Mouse (Mus musculus): ENCODE measurements at regions not wholly inside any gene's neighbourhood (a gene's known extent, or its start where the extent isn't known, plus 50 kb on each side); places are given as distances from the start of the nearest gene placed in this dataset.

DNA sequence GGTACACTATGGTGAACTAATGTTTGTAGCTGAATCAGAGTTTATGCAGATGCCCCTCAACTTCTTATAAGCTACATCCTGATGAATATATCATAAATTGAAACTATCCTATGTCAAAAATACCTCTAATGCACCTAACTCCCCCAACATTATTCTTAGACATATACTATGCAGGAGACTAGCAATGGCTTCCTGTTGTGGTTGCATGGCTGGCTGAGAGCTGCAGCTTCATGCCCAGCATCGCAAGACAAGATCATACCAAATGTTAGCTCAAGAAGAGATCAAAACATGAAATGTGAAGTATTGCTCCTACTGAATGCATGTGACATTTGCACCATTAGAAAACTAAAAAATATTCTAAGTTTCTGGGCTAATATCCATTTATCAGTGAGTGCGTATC lies 206.9 kb upstream of the Cited2 start:
- no peak for DNase-seq (ENCODE audit: low spot score in 2 of 2)

DNA sequence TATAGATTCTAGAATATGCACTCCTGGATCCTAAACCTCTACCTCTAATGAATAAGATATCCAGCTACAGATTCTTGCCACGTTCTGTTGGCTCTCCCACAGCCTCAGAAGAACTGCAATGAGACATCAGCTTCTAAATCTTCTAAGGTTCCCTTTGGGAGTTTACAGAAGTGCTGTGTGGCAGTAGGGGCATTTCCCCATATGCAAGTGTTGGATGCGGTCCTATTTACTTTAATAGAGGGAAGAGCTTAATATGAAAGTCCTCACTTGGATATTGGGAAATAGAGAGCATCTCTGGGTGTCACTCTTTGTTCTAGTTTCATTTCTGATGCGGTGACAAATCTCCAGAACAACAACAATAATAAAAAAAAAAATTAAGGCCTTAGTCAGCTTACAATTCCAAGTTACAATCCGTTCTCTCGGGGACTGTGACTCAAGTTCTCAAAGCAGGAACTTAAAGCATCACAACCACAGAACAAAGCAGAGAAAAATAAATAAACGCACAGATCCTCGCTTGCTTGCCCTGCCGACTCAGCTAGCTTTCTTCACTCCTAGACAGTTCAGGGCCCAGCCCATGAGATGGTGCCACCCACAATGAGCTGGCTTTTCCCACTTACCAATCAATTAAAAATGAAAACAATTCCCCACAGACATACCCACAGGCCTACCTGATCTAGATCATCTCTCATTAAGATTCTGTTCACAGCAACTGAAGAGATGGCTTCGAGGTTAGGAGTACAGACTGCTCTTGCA lies 204.4 kb upstream of the Cited2 start:
- DNase-seq (ENCODE audit: low spot score in 2 of 2) = no peak

DNA sequence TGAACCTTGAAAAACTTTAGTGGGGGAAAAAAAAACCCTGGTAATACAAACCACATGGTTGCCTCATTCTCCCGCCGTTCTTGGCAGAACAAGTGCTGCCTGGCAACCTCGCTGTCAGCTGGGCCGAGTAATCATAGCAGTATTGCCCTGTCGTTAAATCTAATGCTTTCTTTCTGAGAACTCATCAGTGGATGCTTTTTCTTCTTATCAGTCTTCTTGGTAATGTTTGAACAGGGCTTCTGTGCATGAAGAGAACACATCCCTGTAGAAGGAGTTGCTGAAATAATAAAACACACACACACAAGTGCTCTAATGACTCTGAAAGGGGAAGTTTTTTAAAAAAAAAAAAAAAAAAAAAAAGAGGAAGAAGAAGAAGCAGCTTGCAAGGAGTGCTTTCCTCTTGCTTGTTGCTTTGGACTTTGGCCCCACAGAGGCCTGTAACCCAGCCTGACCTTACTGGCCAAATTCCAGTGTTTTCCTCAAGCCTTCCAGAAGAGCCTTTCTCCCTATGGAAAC lies 200.9 kb upstream of the Cited2 start:
- DNase-seq (ENCODE audit: low spot score in 2 of 2) = peak; percentile 17 to 63

DNA sequence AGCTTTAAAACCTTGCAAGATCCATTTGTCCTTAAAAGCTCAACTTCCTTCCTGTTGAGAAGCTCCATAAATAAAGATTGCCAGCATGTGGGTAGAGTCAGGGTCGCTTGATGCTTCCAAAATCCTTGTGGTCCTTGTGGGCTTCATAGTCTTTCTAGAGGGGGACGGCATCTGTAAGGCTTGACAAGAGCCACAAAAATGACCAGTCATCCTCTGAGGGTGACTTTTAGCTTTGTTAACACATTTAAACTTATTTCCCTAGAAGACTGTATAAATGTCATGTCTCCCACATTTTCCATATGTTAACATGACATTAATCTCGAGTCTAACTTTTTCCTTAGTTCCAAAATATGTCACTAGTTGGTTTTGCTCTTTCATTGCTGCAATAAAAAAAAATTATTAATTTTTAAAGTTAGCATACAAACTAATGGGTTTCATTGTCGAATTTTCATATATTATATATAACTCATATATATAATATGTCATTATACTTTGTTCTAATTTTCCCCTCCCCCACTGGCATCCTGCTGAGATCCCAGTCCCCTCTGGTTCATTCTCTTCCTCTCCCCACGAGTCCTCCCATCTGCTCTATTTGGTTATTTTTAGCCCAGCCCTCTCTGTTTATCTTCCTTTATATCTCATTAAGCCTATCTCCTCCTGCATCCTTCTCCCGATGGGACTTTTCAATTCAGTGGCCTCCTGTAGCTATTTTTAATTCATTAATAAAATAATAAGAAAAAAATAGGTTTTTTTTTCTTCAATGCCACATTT lies 199.3 kb upstream of the Cited2 start:
- no peak for DNase-seq (ENCODE audit: low spot score in 2 of 2)

DNA sequence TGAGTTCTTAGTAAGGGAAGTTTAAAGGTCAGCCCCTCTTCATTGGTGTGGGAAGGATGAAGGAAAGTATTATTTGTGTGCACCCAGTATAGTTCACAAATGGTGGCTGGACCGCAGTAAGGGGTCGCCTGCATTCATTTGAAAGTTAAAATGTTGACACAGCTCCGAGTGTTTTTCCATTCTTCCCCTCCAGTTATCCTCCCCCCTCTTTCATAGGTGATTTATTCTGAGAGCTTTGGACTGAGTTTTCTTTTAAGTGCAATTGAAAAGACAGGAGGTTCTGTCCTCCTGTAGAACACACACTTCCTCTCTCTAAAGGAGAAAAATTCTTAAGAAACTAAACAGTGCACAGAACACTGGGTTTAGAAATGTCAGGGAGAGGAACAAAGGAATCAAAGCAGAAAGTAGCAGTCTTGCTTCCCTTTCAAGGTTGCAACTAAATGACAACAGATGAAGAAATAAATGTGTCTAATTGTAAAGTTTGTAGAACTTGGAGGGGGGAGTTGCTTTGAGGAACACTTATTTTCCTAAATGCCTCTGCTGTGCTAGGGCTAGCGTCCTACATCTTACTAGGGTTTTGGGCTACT lies 195.8 kb upstream of the Cited2 start:
- DNase-seq (ENCODE audit: low spot score in 2 of 2) = no peak

DNA sequence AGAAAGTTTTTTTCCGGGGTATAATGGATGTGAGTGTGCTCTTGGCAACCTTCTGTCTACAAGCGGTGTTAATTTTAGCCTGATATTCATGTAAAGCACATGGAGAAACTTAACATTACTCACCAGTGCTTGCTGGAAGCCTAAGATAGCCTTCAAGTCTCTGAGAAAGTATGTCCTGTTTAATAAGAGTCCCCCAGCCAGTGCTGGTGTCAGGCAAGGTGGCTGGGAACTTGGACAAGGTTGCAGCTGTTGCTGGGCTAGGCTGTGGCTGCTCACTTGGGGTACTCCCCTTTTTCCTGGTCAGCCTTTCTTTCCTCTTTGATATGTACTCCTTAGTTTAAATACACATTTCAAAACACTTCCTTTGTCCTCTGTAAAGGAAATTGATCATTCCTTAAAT lies 194.9 kb upstream of the Cited2 start:
- no peak for DNase-seq (ENCODE audit: low spot score in 2 of 2)

DNA sequence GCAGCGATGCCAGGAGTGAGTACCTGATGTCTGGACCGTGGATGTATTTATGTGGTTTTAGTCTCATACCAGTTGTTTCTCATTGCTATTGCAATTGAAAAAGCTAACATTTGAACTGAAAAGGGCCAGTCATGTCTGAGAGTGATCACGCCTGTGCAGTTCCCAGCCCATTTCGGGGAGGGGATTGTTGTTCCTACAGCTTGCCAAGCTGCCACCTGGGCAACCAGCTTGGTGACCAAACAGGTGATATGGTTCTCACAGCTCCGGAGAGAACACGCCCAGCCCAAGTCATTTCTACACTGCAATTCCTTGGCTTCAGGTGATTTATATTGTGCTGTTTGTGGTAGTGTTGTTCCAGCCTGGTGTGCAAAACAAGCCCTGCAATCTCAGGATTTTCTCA lies 194.2 kb upstream of the Cited2 start:
- no peak for DNase-seq (ENCODE audit: low spot score in 2 of 2)

DNA sequence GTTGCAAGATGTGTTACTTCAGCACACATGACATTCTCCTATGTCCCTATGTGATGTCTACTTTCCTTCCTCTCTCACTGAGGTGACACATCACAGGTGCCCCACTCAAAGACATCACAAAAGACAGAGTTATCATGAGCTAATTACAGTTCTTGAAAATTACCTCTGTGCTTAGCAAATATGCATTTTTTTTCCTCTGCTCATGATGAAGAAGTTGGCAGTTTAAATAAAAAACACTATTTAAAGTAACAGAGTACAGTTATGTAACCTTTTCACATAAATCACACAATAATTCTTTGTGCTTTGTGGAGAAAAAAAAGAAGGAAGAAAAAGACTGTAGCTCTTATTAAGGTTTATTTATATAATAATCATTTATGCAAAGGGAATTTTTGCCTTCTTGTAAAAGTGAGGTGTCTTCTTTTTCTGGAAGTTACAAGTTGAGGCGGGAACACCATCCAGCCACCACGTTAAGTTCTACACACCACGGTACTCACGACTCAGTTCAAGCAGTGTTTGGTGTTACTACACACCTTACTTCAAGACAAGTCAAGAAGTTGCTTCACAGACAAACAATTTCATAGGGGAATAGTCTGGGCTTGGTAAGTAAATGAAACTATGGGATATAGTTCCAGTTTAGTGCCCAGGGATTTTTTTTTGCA lies 193.0 kb upstream of the Cited2 start:
- no peak for DNase-seq (ENCODE audit: low spot score in 2 of 2)

DNA sequence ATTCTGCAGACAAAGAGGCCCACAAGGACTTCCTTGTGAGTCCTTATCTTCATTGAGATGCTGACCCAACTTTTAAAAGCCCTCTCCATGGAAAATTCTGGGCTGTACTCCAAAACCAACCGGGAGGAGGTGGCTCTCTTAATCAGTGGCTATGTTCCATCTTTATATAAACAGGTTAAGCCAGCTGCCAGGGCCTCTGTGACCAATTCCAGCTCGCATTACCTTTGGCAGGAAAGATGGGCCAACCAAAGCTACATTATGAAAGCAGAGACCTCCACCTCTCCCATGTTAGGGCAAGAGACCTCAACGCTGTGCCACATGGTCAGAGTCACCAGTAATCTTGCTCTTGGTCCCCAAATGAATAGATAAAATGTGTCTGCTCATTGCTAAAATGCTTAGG lies 192.0 kb upstream of the Cited2 start:
- DNase-seq (ENCODE audit: low spot score in 2 of 2) = no peak

DNA sequence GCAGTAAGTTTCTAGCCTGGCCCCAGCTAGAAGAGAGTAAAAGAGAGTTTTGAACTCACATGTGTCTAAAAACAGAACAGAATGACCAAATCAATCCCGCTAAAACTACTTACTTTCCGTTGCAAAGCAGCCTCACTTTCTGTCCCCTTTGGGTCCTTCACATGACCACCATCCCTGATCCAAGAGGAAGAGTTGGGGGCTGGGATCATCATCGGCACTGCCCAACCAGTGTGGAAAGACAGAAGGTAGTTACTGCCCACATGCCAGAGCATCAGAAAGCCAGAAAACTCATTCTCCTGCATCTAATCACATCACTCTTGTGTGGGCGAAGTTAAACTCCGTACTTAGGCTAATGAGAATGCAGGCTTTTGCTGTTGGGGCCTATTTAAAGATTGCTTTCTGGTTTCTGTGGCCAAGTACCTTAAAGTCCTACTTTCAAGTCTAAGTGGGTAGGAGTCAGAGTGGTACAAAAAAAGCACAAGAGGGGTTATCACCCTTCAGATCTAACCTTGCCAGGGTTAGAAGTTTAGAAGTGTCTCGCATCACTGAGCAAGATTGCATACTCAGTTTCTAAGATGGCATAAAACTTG lies 184.0 kb upstream of the Cited2 start:
- DNase-seq (ENCODE audit: low spot score in 2 of 2) = no peak

DNA sequence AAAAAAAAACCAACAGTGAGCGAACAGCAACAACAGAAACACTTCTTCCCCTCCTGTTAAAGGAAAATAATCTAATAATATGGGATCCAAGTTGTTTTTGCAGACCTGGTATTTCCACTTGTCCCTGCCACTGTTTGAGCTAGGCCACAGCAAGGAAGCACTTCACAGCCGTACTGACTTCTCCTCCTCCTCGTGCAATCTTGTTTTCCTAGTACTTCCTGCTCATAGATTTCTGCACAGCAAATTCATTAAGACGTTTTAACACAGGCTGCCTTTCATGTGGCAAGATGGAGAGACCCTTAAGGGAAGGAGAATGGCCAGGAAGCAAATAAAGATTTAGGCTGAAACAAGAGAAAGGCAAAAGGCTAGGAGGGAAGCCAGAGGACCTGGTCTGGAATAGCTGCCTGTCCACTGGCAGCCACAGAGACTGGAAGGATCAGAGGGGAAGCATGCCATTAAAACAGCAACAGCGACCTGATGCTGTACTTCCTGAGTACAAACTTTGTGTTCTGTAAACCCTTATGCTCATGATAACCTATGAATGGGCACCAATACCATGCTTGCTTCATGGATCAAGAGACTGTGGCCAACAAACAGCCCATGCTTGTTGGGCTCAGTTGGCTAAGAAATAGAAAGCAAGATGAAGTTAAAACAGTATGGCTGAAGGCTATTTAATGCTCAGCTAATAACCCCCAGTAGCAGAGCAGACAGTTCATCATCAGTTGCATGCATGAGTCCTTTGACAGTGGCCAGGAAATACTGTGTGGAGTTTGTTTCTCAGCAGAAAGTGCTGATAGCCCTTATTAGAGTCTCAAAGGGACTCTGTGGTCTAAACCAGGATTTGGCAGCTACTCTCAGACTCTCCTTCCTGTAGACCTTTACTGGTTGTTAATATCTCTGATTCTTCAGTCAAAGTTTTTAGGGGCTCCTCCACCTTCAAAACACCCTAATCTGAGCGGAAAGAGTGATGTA lies 182.3 kb upstream of the Cited2 start:
- DNase-seq (ENCODE audit: low spot score in 2 of 2) = no peak

DNA sequence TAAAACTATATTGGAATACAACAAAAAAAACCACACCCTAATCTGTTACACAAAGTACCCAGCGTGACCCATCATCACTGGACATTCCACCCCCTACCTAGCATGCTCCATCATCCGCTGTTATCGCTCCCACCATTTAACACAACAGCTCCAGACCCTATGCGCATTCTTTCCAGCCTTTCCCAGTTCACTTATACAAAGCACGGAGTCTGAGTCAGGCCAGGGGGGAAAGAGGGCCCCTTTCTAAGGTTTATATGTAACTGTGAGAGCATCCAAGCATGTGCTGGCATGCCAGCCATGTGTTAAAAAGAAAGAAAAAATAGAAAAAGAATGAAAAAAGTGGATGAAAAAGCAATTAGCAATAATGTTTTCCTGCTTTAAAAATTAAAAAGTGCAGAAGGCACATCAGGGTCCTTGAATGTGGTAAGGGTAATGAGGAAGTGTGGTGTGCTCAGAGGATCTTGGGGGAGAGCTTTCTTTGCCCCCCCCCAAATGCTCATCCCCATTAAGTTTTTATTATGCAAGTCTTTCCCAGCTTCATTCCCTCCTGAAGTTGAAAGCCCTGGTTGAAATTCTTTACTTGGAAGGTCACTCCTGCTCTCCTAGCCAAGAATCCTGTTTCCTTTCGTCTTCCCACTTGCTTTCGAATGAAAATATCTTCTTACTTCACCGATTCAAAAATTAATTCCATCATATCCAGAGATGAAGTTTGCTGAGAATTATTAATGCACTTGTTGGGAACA lies 180.7 kb upstream of the Cited2 start:
- DNase-seq (ENCODE audit: low spot score in 2 of 2) = no peak

DNA sequence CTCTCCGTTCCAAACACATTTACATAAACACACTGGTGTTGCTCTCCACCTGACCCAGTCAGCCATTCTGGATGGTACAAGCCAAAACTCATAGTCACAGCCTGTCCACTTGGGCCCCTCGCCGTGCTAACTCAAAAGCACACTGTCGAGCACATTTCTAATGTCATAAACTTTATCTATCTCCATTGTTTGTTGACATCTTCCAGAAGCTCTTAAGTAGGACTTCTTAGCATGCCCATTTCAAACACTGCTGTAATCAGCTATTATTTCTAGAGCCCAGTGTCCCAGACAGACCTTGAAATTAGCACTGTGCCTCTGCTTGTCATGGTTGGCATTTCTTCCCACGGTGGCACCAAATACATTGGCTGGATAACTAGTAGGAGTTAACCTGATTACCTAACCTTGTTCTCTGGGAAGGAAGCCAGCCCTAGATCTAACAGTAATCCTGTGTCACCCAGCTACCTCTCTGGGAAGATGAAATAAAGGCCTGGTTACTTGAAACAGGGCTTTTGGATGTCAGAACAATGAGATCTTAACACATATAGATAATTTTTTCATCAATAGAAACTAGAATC lies 180.1 kb upstream of the Cited2 start:
- DNase-seq (ENCODE audit: low spot score in 2 of 2) = no peak

DNA sequence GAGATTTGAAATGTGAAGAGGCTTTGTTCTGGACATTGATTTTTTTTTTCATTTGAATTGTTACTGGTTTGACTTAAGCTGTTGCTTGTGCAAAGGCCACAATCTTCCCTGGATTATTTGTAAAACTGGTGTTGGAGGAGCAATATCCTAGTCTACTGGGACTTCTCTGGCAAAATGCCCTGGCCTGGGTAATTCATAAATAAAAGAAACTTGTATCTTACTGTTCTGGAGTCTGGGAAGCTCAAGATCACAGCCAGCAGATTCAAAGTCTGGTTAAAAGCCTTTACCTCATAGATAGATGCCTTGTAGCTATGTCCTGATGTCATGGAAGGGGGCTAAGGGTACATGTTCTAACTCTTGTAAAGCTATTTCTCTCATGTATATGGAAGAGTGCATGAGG lies 177.7 kb upstream of the Cited2 start:
- no peak for DNase-seq (ENCODE audit: low spot score in 2 of 2)

DNA sequence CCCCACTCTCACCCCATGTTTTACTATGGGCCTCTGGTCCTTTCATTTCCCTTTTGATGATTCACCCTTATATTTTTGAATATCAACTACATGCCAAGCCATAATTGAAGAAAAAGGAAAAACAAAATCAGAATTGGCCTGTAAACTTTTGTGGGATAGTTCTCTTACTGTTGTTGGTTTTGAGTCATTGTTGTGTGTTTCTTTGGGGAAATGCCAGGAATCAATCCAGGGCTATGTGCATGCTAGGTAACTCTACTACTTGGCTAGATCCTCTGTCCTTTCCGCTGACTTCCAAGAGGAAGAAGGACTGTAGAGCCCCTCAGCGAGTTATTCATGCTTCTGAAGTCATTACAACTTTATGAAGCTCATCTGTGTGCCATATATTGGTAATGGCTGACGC lies 175.0 kb upstream of the Cited2 start:
- DNase-seq (ENCODE audit: low spot score in 2 of 2) = no peak

DNA sequence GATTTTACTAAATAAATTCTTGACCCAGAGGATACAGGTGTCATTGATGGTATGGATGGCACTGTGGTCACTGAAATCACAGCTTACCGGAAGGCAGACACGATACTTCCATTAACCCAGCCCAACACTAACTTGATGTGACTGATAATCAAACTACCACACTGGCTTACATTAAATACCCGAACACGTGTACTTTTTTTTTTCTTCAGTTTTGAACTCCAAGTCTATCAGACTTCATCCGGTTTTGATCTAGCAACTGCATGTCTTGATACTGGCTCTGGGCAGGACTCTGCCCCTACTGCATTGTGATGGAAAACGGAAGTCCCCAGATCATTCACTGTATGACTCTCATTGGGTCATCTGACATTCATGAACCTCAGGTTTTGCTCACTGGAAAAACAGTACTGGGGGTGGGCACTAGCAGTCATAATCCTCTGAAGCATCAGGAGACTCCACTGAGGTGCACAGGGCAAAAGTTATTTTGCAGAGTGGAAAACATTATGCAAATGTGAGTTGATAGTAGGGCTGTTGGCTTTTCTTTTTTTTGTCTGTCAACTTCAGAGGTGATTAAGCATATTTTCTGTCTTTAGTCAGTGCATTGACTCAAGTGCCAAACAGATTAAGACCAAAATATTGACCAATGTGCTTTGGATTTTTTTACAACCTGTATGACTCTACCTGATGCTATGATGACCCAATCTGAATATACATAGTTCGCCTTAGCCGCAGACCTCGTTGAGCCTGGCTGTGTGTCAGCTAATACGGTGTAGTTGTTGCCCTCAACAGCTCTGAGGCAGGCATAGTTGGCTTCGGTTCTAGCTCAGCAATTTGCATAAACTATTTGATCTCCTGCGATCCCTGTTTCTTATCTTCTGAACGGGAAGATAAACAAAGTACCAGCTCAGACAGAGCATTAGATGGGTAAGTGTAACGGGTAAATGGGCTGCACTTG lies 174.1 kb upstream of the Cited2 start:
- no peak for DNase-seq (ENCODE audit: low spot score in 2 of 2)

DNA sequence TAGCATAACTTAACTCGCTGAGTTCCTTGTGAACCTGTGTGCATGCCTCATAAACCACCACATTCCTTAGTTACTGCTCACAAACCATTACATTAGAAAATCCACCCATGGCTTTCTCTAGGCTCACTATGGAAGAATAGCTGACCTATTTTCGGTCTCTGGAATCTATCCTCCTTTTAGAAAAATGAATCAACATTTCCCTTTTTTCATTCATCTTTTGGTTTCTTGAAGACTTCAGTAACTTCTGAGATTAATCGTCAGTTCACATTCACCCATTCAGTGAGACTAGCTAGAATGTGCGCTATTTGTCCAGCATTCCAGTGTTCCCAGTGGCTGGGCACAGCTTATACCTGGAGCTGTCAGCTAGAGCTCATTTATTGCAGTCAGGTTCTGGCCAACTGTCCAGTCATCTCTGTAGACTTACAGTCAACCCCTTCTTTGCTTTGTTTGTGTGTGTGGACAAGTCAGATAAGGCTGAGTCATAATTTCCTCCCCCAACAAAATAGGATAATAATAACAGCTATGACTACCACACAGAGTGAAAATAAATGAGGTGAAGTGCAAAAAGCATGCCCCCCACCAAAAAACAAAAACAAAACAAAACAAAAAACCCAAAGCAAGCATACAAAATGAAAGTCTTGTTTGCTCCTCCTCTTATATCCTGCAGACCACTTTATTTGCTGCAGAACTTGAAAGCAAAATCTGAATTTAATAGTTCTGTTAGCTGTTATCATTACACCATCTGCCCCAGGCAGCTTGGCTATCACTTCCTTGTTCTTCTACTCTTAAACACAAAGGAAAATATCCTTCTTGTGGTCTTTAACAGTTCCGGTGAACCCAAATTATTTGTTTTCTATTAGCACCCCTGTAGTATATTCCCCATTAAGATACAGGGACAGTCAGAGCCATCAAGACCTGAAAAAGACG lies 173.0 kb upstream of the Cited2 start:
- DNase-seq (ENCODE audit: low spot score in 2 of 2) = no peak
